Mouse (Mus musculus): ENCODE data around the gene Hmgcl.
A peak's percentile ranks its signal among the peaks of the same experiment; 100 is the strongest.

Hmgcl gene

GRCm38 (mm10) chr4:135986301-135986942, 40.2 kb downstream of the Hmgcl start:
- DNase-seq (ENCODE audit: low read depth, low spot score) = no peak

GRCm38 (mm10) chr4:135986943-135987710, 40.9 kb downstream of the Hmgcl start, which contains the start of gene Pithd1:
Pithd1 (minus strand) TSS chr4:135987264.
- DNase-seq (ENCODE audit: low read depth, low spot score) = peak; percentile 96

- no peak for DNase-seq (ENCODE audit: low read depth, low spot score)
Observed at GRCm38 (mm10) chr4:135987714-135988113, 41.5 kb downstream of the Hmgcl start.

GRCm38 (mm10) chr4:135993941-135994340, 47.7 kb downstream of the Hmgcl start:
- no peak for DNase-seq (ENCODE audit: low read depth, low spot score)

GRCm38 (mm10) chr4:135995118-135995517, 48.9 kb downstream of the Hmgcl start:
- DNase-seq (ENCODE audit: low read depth, low spot score) = no peak

- DNase-seq (ENCODE audit: low read depth, low spot score) = no peak
Observed at GRCm38 (mm10) chr4:136004107-136004675, 57.9 kb downstream of the Hmgcl start.

GRCm38 (mm10) chr4:136004921-136005320, 58.7 kb downstream of the Hmgcl start:
- no peak for DNase-seq (ENCODE audit: low read depth, low spot score)

- DNase-seq (ENCODE audit: low read depth, low spot score) = no peak
Observed at GRCm38 (mm10) chr4:136006821-136007220, 60.6 kb downstream of the Hmgcl start.

- DNase-seq (ENCODE audit: low read depth, low spot score) = no peak
Observed at GRCm38 (mm10) chr4:136008782-136009447, 62.7 kb downstream of the Hmgcl start.

- DNase-seq (ENCODE audit: low read depth, low spot score) = no peak
Observed at GRCm38 (mm10) chr4:136010586-136010985, 64.3 kb downstream of the Hmgcl start.
